Mouse (Mus musculus) bone marrow, adult 2 months (tissue): ENCODE data around the gene Ptger2. TPM values are rescaled to one million over a fixed set of nuclear protein-coding genes. Genes with fewer than 3 reads are reported as not detected.

Experiments
- H3K27ac ChIP-seq: fragments of 200-500 bp; 2 replicates; pipeline ENCODE4 v1.5.1; 2012; ENCODE audit warnings: low read depth, mild to moderate bottlenecking, control low read depth, inconsistent platforms, low read length; ENCODE audit not compliant: control insufficient read depth, poor library complexity, insufficient read depth
- H3K4me1 ChIP-seq: fragments of 200-500 bp; 2 replicates; pipeline ENCODE4 v1.6.1; 2011; ENCODE audit warnings: low read length; ENCODE audit not compliant: control insufficient read depth, insufficient read depth
- H3K4me3 ChIP-seq: fragments of 200-500 bp; replicated peaks from 2 replicates; pipeline ENCODE3; 2011; ENCODE audit warnings: mild to moderate bottlenecking, low read depth, low read length, control low read depth; ENCODE audit not compliant: control insufficient read depth
- CTCF ChIP-seq: fragments of 200-500 bp; IDR thresholded peaks from 2 replicates; pipeline ENCODE4 v1.5.1; 2011; ENCODE audit warnings: low read length, control low read depth; ENCODE audit not compliant: control insufficient read depth, insufficient read depth
- POLR2A ChIP-seq: fragments of 200-500 bp; IDR thresholded peaks from 2 replicates; pipeline ENCODE4 v1.6.1; 2011; ENCODE audit warnings: low read depth, mild to moderate bottlenecking, control low read depth, low read length, borderline replicate concordance; ENCODE audit not compliant: control insufficient read depth
- WGBS: fragments of 180-500 bp; shearing (Covaris S2); methylation state at CpG from one replicate; pipeline ENCODE4 v1.1.7; 2018; 5-methylcytosine and 5-hydroxymethylcytosine counted together
- polyA plus RNA-seq: library from polyadenylated mRNA; stranded (reverse); fragments of >200 nt; gene quantifications from 2 replicates; pipeline ENCODE4 v1.2.4, GENCODE M21; 2011; ENCODE audit warnings: low replicate concordance; ENCODE audit not compliant: missing spikeins, insufficient read depth, insufficient read length

The Ptger2 gene
- polyA plus RNA-seq, 1 experiment, result 3.7 TPM

DNA sequence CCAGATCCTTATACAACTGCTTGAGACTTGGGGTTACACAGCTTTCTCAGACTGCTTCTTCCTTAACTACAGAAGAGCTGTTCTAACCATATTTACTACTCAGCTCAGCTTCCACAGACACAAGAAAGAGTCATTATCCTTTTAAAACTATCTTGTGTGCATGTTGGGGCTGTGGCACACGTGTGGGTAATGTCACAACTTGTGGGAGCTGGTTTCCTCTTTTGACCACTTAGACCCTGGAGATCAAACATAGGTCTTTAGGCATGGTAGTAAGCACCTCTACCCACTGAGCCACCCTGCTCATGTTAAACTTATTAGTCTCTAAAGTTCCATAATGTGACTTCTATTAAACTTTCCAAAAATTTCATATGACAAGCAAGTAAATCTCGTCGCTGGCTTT lies 33.6 kb downstream of the Ptger2 start:
- H3K4me3 ChIP-seq, result no peak overlapping the region
- 62% methylated on average over 3 of the region's 3 CpGs for WGBS

DNA sequence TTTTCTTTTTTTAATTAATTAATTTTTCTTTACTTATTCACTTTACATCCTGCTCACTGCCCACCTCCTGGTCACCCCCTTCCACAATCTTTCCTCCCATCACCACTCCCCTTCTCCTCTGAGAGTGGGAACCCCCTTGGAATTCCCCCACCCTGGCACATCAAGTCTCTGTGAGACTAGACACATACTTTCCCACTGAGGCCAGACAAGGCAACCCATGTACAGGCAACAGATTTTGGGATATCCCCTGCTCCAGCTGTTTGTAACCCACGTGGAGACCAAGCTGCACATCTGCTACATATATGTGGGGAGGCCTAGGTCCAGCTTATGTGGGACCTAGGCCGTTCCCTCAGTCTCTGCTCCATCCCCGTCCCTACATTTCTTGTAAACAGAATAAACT lies 46.3 kb downstream of the Ptger2 start:
- TF ChIP-seq POLR2A (no peak), CTCF (no peak)
- H3K4me3 ChIP-seq, result no peak overlapping the region
- 78% methylated on average over 3 of the region's 3 CpGs for WGBS
- H3K4me1 ChIP-seq, result peaks cover 1% of the 10 kb centered on the region
- no peak overlapping the region for H3K27ac ChIP-seq

More for the DNA sequence above, 33.6 kb downstream of the Ptger2 start:
- Histone ChIP-seq H3K4me1 (no peaks in the 10 kb centered on the region; the same call in 1 of the 2 replicates), H3K27ac (no peak overlapping the region)
- no peak for TF ChIP-seq CTCF
- no peak for TF ChIP-seq POLR2A

- TF ChIP-seq POLR2A (no peak), CTCF (no peak)
- 76% methylated on average over 1 of the region's 1 CpGs for WGBS
- no peak overlapping the region for H3K27ac ChIP-seq
- no peak overlapping the region for H3K4me3 ChIP-seq
- peaks cover 1% of the 10 kb centered on the region for H3K4me1 ChIP-seq
Observed at GRCm38 (mm10) chr14:45036579-45036978, 48.6 kb downstream of the Ptger2 start.

DNA sequence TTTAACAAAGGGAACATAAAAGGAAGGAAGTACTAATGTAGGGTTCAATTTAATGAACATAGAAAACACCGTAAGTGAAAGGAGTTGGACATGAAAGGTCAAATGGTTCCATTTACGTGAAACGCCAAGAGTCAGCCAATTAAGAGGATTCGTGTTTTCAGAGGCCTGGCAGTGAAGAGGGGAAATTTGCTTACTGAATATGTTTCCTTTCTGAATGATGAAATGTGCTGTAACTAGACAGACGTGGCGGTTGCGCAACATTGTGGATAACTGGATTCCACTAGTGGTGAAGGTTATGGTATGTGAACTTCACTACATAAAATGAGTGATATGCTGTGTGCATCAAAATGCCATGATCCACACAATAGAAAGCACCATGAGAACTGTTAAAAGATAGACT lies 50.1 kb downstream of the Ptger2 start:
- 31% methylated on average over 7 of the region's 7 CpGs for WGBS
- TF ChIP-seq POLR2A, result no peak
- no peak for TF ChIP-seq CTCF
- Histone ChIP-seq H3K4me1 (peaks cover 1% of the 10 kb centered on the region), H3K4me3 (no peak overlapping the region), H3K27ac (no peak overlapping the region)

GRCm38 (mm10) chr14:45040851-45041475 lies 53.0 kb downstream of the Ptger2 start:
- 13% methylated on average over 5 of the region's 5 CpGs for WGBS
- Histone ChIP-seq H3K4me1 (peaks cover 1% of the 10 kb centered on the region), H3K27ac (no peak overlapping the region)

GRCm38 (mm10) chr14:45048128-45048527 lies 60.1 kb downstream of the Ptger2 start:
- no peak overlapping the region for H3K4me3 ChIP-seq
- no peak overlapping the region for H3K27ac ChIP-seq
- H3K4me1 ChIP-seq, result peaks cover 2% of the 10 kb centered on the region
- TF ChIP-seq POLR2A (no peak), CTCF (no peak)
- WGBS, result 75% methylated on average over 2 of the region's 2 CpGs

More at GRCm38 (mm10) chr14:45040851-45041475, 53.0 kb downstream of the Ptger2 start:
- no peak for TF ChIP-seq POLR2A
- no peak overlapping the region for H3K4me3 ChIP-seq

DNA sequence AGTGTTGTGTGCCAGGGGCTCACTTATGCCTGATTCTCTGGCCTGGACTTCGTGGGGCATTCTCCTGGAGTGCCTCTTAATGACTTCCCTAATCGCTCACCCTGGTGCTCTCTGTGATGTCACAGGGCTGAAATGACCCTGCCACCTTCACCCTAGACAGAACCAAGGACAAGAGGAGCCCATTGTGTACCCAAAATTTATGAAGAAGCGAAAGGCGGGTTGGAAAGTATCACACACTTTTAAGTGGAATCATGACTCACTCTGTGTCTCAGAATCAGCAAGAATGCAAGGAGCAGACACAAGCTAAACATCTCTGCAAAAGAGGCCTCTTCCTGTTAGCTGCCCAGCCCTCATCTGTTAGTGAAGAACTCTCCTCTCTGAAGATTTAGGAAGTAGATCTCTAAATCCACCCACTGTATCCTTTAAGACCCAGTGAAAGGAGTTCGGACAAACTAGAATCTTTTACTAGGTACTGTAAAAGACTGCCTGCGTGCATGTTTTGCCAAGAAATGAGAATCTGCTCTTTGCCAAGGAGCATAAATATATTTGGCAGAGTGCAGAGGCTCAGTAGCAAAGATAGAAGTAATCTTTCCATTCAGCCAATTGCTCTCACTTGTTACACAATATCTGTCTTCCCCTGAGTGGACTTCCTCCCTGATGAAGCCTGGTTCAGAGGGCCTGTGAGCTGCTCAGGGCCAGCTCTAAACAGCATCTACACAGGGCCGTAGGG lies 61.9 kb downstream of the Ptger2 start:
- Histone ChIP-seq H3K27ac (peak overlapping the region; percentile 40), H3K4me3 (no peak overlapping the region), H3K4me1 (peaks cover 2% of the 10 kb centered on the region)
- no peak for TF ChIP-seq CTCF
- no peak for TF ChIP-seq POLR2A
- 12% methylated on average over 7 of the region's 7 CpGs for WGBS

- H3K27ac ChIP-seq, result peak overlapping the region; percentile 40; the same call in 1 of the 2 replicates
- peaks cover 2% of the 10 kb centered on the region for H3K4me1 ChIP-seq
- WGBS, result 21% methylated on average over 1 of the region's 1 CpGs
- TF ChIP-seq POLR2A, result no peak
- no peak overlapping the region for H3K4me3 ChIP-seq
Observed at GRCm38 (mm10) chr14:45050419-45050776, 62.4 kb downstream of the Ptger2 start.
